ENCODE assay signal across 11 mouse cellular contexts in the genomic region with DNA sequence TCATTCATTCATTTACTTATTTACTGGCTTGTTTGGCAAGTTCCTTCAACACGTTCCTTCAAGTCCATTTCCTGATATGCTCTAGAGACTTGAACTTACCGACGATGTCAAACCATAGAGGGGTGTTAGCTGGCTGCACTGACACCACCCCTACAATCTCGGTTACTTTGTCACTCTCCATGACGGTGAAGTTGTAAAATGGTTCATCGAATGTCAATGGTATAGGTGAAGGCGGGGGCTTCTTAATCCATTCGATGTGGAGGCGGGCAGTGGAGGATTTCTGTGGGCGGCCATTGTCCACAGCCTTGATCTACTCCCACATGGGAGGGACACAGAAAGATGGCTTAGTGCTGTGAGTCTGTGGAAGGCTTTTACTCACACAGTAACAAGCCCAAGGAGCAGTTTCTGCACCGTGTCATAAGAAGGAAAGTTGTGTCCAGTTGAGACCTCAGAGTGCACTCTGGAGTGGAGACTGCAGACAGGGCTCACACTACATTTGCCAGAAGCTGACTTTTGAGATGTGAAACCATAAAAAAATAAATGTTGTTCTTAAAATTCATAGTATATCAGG.
"Had no signal": no experiment of that assay in that cellular context is flagged by ENCODE, and none has a peak within 500 bp of the region (broad histone marks: within the 10 kb centered on the region; RNA-seq: fewer than 3 reads in every experiment).

No protein-coding gene starts in this region.

- H3K36me3 ChIP-seq: intestine, embryonic 15.5 days; liver, embryonic 13.5 days; midbrain, embryonic 12.5 days had no signal

- H3K9ac ChIP-seq: intestine, embryonic 15.5 days; liver, embryonic 13.5 days; midbrain, embryonic 12.5 days had no signal

- H3K9me3 ChIP-seq: intestine, embryonic 15.5 days; liver, embryonic 13.5 days; midbrain, embryonic 12.5 days had no signal

- H3K27me3 ChIP-seq: intestine, embryonic 15.5 days; liver, embryonic 13.5 days; midbrain, embryonic 12.5 days had no signal

- DNase-seq: kidney, adult 18-20 months; kidney, adult 9 months; liver, embryonic 13.5 days; lung, adult 2 months; lung, postnatal 14 days; lung, postnatal 4 days; thymus, adult 18-20 months; thymus, postnatal 36 days had no signal

- H3K4me3 ChIP-seq: intestine, embryonic 15.5 days; liver, embryonic 13.5 days; midbrain, embryonic 12.5 days had no signal

- H3K4me2 ChIP-seq: intestine, embryonic 15.5 days; liver, embryonic 13.5 days; midbrain, embryonic 12.5 days had no signal

- H3K27ac ChIP-seq: intestine, embryonic 15.5 days; liver, embryonic 13.5 days; midbrain, embryonic 12.5 days had no signal

- ATAC-seq: intestine, embryonic 15.5 days; midbrain, embryonic 16.5 days had no signal

- H3K4me1 ChIP-seq: liver, embryonic 13.5 days had no signal
